Mouse (Mus musculus) cerebellum, postnatal 25 days (tissue): ENCODE data around the gene Kbtbd8.
A peak's percentile ranks its signal among the peaks of the same experiment; 100 is the strongest.

Experiments
- DNase-seq, 2 experiments: peaks; one replicate each; pipeline ENCODE4 v3.0.0; 2021; ENCODE audit warnings: mixed read lengths in 2 of 2

Kbtbd8 gene

DNA sequence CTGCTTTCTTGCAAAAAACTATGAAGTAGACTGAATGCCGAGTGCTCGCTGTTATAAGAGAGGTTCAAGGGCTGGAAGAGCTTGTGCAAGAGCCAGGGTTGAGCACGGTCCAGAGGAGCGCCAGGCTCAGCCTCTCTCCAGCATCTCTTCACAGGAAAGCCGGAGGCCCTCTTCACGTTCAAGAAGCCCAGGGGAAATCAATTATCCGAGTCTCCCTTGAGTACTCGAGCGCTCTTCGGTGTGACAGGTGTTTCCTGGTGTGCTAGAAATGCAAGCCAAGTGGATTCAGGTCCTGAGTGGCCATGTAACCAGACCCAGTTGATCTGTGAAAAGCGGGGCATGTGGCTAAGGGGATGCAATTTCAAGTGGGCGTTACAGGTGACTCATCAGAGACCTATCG lies at the start of gene Kbtbd8:
Gene Kbtbd8 (plus strand): TSS at position 295 of the 400 bp plus-strand sequence.
- peak; percentile 29 to 30 for DNase-seq

DNA sequence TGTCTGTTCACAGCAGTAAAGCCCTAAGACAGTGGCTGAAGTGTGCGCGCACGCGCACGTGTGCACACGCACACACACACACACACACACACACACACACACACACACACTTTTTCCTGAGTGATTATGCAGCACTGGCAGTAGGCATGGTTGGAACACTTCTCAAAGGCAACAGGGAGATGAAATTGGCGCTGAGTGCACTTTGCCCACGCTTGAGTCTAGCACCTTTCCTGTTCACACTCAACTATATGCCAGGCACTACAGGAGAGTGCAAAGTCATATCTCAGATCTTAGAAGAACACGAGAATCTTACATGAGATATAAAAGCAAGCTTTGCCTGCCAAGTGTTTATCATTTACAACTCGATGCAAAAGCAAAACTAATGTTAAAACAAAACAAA lies 47.3 kb upstream of the Kbtbd8 start:
- no peak for DNase-seq

DNA sequence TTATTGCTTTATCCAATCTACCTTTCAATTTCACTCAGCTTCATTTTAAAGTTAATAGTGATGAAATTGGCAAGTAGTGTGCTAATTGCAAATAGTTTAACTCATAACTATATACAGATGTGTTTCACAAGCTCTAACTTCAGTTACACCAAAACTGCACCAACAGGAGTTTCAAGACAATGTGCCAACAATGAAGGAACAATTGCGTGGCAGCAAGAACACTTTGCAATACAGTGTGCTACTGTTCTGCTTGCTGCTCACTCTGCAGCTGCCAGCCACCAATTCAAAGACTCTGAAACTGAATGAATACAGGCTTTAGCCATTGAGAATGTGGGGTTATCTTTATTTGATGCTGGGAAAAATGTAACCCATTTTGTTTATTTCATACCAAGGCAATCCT lies 31.8 kb upstream of the Kbtbd8 start:
- DNase-seq, result no peak

DNA sequence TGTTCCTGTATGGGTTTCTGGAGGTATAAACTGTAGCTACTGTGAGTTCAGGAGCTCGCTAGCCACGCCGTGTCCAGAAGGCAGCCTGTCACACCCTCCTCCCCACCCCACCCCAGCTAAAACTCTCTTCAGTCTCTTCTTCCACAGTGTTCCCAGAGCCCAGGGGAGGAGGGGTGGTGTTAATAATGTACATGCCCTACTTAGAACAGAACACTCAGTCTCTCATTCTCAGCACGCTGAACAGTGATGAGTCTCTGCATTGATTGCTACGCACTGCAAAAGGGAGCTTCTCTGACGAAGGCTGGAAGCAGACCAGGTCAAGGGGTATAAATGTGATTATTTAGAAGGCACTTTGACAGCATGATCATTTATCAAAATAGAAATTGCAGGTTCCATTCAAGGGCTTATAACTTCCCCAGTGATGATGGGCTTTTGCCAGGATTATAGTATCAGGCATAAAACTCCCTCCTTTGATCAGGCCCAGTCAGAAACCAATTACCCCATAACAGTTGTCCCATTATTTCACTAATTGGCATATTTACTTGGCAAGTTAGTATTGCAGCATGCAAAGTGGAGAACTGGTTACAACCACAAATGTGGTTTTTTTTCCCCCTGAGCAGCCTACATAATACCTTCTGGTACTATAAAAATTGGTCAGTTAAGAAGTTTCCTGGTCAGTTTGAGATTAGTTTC lies 29.7 kb upstream of the Kbtbd8 start:
- DNase-seq, result no peak

DNA sequence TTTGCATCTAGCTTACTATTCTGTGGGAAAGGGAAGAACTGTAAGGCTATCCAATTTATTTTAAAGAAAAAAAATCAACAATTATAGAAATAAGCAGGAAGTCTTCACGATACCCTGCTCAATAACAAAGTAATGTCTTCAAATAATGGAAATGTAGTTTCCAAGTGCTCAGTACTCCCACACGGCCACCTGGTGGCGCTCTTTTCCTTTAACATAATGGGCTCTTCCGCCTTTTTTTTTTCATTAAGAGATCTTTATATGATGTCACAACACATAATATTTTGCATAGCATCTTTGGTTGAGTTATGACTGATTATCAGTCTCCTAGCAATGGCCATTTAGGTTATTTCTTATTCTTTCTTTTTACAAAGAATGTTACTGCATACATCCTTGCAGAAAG lies 29.0 kb upstream of the Kbtbd8 start:
- DNase-seq, result peak in 1 of 2 experiments; percentile 10

DNA sequence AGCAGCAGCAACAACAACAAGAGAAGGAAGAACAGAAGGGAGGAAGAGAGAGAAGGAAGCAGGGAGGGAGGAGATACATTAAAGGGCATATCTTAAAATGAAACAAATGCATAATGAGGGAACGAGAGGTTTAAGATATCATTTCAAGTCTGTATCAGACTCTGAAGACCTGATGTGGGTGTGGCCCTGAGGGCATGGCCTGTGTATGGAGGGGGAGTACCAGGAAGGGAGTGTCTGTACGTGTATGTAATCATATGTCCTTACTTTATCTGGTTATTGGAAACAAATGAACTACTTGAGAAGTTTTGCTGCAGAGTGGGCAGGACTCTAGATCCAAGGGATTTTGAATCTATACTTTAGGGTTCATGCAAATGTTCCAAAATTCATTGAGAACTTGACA lies 22.3 kb upstream of the Kbtbd8 start:
- no peak for DNase-seq

DNA sequence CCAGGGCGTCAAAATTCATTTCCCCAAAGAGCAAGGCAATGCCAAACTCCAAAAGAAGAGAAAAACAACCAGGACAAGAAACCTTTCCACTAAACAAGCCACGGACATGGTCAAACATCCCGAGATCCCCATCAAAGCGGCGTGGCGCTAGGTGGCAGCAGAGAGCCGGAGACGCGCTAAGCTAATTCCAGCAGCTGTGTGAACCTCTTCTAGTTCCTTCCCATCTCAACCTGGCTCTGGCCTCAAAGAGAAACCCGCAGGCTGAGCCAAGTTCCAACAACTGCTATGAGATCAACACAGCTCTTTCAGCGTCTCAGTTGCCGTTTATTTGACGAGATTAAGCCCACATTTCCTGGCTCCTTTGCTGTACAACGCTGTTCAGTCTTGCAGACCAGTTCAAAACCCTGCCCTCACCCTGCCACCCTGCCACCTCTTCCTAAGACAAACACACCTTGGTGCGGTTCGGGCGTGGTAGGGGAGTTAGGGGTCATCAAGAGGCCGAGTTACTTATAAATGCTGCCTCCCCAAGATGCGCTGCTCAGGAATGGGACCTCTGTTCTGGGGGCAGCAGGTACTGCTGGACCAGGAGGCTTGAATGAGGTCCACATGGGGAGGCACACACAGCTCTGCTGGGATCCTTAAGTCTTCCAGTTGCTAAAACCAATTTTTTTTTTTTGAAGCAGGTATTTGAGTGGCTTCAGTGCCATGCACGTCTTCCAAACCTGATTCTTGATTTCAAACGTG lies 18.5 kb upstream of the Kbtbd8 start:
- peak; percentile 82 to 91 for DNase-seq

DNA sequence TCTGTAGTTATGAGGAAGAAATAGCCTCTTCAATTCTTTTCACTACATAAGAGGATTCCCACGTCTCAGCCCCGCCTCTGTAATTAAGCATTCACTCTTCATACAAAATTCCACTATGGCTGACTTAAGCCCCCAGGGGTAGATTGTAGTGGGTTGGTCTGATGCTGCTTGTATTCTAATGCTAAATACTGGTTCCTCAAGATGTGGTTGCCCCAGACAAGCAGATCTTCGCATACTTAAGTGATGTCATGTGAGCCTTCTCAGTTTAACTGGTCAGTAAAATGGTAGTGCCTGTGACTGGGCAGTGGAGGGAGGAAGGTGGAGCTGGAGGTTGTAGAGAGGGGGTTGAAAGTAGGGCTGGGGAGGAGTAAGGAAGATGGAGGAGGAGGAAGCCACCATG lies 13.3 kb upstream of the Kbtbd8 start:
- DNase-seq, result no peak

DNA sequence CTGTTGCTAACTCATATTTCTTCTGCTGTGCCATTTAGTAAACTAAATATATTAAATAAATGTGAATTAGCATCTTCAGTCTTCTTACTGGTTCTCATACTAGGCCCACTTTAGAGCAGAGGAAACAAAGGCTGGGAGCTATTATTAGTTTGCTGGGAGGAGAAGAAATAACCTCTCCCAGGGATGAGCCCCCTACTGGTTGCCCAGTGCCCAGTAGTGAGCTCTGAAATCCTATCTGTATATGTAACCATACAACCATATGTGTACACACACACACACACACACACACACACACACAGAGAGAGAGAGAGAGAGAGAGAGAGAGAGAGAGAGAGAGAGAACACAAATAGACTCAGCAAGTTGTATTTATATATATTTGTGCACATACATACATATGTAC lies 8.6 kb upstream of the Kbtbd8 start:
- DNase-seq, result no peak

DNA sequence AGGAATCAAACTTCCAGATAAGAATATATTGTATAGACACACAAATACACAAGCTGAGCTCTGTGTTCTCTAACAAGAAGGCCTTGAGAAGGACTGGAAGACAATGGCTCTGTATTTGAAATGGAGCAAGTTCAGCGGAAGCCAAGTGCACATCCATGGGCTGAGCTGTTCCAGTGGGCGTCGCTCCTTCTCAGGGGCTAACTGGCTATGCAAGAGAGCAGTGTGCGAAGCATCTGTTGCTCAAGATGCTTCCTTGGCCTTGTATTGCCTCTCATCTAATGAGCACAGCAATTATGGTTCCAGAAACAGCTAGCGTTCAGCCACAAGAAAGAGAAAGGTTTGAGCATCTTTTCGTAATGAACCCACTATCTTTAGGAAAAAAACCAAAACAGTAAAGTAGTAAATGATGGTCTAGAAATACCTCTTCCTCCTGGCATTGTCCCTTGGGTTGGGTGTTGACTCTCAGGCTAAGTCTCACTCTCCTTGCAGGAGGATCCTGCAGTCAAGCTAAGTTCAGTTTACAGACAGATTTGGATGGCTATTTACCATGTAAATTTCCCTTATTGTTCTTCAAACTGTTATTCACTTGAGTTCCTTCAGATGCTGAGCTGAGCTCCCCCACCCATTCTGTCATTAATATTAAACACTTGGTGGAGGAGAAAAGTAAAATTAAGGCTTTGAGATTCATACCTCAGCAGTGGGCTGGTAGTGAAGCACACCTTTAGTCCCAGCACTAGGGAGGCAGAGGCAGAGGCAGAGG lies 7.2 kb upstream of the Kbtbd8 start:
- no peak for DNase-seq

DNA sequence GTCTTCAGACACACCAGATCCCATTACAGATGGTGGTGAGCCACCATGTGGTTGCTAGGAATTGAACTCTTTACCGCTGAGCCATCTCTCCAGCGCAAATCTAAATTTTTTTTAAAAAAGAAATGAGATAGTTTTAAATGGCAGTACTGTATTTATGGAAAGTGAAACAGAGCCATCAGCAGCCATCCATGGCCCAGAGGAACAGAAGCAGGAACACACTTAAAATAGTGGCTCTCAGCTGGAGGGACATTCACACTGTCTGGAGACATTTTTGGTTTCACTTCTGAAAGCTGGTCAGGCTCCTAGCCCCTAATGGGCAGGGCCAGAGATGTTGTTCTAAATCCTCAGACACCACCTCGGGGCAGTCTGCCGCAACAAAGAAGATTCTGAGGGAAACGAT lies 5.0 kb upstream of the Kbtbd8 start:
- DNase-seq, result no peak

DNA sequence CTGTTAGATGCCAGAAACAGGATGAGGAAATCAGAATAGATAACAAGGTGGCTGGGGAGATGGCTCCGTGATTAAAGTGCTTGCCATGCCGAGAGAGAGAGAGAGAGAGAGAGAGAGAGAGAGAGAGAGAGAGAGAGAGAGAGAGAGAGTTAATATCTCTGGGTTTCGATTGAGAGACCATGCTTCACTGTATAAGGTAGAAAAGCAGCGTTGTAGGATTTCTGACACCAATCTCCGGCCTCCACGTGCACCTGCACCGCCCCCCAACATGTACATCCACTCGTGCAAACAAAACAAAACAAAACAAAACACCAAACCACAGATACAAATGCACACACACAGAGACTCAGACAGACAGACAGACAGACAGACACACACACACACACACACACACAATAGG lies 527 bp upstream of the Kbtbd8 start:
- no peak for DNase-seq

DNA sequence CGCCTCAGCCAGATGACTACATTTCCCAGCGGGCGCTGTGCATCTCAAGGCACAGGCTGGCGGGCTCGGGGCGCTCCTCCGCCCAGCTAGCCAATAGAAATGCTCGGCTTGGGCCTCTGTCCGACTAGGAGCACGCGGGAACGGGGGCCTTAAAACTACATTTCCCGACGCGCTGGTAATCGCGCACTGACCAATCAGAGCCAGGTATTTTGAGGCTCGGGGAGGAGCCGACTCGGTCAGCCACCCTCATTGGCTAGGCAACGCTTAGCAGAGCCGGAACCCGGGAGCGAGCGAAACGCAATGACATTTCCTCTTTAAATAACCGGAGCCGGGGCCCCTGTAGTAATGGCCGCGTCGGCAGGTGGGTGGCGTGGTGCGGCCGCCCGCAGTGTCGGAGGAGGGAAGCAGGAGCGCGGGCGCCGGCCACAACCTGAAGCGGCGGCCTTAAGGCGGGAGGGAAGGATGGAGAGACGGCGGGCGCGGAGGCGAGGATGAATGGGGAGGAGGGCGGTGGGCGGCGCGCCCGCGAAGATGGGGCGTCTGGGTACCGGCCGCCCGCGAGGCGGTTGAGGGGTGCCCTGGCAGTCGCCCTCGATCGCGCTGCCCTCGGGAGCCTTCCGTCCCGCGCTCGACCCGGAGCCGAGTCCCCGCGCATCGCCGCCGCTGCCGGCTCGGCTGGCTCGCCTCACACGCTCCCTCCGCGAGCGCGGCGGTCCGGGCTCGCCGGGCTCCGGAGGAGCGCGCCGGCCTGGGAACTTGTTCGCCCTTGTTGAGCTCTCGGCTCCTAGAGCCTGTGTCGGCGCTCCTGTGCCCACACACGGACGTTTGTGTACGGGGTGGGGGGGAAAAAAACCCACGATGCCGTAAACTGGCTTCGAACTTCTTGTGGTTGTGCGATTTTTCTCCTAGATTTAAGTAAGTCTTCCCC lies 838 bp downstream of the Kbtbd8 start:
- peak; percentile 92 to 95 for DNase-seq

DNA sequence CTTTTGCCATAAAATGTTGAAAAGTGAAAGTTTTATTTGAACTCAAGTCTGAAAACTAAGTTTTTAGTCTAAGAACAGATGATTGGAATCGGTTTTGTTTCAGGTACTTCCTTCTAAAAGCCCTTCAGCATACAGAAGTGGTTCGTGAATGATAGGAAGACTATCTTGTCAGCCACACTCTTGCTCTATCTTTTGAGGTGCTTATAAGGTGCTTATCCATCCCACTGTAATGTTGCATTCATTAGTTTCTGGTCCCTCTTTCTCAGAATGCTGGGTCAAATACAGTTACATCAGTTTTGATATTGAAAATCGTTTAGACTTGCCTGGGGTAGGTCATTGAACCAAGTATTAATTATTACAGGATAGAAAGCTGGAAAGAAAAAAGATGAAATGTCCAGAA lies 2.3 kb downstream of the Kbtbd8 start:
- DNase-seq, result no peak

DNA sequence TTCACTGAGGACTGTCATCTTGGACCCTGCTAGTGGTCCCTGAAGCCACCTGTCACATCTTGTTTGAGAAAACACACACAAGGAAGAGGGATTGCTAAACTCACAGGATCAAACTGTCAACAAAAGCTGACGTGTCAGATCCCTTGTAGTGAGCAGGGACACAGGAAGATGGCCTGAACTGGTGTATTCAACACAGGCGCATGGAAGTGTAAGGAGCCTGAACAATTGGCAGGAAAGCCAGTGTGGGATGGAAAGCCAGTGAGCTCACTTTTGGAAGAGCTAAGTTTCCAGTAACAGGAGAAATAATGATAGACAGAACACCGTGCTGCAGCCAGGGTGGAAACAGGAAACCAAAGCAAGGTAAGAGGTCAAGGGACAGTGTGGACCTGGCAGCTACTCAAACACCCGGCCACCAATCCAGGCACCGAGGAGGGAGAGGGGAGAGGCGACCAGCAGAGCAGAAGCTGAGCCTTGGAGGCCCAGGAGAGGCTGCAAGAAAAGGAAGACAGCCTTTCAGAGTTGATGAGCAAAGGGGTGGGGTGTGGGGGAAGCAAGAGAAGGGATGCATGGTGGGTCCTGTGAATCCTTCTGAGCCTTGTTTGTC lies 33.0 kb downstream of the Kbtbd8 start:
- DNase-seq, result no peak

DNA sequence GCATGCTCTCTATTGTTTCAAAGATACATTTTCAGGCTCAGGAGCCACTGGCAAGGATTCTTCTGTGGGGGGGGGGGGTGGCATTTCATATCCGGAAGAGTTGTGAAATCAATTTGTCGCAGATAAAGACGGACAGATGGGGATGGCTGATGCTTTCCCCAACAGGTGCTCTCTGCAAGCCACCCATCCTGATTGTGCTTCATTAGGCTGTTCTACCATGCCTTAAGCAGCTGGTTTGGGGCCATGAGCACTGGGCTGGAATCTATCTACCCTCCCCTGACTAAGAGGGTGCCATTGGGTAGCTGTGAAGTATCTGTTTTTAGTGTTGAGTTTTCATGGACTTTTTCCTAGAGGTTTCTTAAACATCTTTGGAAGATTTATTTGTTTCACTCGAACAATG lies 33.8 kb downstream of the Kbtbd8 start:
- DNase-seq, result no peak

DNA sequence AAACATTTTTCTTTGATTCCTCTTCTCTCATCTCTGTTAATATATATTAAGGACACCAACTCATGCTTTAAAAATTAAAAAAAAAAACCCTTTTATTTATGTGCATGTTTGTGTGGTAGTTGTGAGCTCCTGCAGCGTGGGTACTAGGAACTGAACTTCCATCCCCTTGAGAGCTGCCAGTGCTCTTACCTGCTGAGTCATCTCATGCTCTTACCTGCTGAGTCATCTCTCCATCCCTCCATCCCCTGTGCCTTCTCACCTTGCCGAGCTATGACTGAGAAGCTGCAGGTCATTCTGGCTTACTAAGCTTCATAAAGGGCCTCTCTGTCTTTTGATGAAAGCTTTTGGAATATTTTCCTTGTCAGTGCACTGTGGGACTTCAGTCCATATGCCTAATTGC lies 34.5 kb downstream of the Kbtbd8 start:
- DNase-seq, result no peak

DNA sequence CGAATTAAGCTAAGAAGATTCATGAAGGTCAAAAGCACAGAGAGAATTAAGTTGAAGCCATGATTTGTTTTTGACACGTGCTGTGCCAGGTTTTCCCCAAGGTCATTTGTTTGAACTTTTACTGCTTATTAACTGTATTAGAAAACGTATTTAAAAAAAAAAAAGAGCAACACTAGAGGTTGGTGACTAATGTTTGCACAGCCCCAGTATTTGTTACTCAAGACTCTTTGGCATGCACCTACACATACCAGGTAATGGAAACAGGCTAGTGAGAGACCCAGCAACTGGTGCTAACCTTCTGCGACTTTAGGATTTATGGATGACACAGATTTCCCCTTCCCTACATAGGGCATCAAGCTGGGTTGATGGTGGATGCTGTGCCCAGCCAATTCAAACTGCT lies 46.9 kb downstream of the Kbtbd8 start:
- no peak for DNase-seq

DNA sequence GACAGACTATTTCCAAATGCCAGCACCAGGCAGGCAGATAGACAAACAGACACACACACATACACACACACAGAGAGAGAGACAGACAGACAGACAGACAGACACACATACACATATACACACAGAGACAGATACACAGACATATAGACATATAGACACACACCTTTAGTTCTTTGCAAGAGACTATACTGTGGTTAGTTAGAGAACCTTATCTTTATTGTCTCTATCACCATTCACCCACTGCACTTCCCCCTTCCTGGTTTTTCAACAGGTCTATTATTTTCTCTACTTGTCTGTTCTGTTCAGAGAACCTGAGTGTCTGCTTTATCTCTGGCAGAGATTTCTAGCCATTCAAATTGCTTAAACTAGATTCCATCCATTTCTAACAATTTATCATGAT lies 48.6 kb downstream of the Kbtbd8 start:
- no peak for DNase-seq

DNA sequence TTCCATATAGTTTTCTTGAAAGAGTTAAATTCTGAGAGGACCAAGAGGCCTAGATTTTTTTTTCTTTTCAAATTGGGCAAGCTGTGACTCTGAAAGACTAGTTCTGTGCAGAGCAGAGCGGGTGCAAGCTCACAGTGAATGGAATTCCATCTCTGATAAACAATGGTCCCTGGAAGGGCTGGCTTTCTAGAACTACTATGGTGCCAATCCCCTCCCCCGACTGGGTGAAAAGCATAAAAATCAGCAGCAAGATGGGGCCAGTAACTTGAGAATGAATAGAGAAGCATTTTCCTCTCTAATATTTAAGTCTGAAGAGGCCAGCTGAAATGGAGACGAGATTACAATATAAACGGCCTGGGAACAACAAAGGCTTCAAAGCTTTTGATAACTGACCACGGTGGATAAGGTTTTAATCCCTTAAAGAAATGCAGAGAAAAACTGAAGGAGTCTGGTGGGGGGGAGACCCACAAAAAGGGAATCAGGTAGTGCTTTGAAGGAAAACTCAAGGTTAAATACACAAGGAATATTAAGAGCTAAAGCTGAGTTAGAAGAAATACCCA lies 50.7 kb downstream of the Kbtbd8 start:
- no peak for DNase-seq

DNA sequence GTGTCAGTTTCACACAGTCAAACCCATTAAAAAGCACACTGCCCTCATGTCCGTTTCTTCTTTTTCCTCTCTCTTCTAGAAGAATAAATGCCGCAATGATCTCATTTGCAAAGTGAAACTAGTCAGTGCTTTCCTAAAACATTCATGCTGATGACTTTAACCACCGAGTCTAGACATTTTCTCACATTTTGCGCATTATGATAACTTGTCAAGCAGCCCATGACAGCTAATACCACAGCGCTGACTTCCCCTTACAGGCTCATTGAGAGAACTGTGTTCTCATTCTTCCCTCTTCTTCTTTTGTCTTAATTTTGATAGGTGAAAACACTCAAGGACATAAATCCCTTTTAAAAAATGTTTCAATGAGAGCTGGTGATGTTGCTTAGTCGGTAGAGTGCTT lies 52.4 kb downstream of the Kbtbd8 start:
- DNase-seq, result no peak
